Mouse (Mus musculus) gastrocnemius, postnatal 4 days (tissue): ENCODE results near the gene Pip5k1b. TPM values are rescaled to one million over a fixed set of nuclear protein-coding genes. Genes with fewer than 3 reads are reported as not detected.

Source experiments
- DNase-seq, 2 experiments: peaks; one replicate each; pipeline ENCODE4 v3.0.0; 2021 to 2022; ENCODE audit warnings: low spot score in 2 of 2, mixed read lengths in 2 of 2
- total RNA-seq, 2 experiments: library from RNA; stranded (reverse); gene quantifications; 2 replicates each; pipeline ENCODE4 v1.2.3; 2021

Gene Pip5k1b
- total RNA-seq, 2 experiments from 2014 or later = 1.7 to 1.9 TPM

DNA sequence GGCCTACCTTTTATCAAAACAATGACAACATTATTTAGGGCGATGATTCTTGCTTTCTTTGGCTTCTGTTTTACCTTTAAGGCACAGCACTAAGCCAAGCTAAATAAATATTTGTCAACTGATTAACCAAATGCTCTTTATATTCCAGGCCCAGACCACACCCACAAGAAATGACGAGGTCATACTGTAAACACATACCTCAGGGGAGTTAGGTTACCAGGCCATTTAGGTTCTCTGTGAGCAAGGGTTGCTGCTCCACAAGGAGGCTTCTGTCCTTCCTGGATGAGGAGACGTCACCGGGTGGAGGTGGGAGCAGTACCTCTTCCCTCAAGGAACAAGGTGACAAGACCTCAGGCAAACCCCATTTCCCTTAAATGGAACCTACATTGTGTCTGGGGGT is 128.4 kb downstream of the Pip5k1b start:
- DNase-seq = no peak

DNA sequence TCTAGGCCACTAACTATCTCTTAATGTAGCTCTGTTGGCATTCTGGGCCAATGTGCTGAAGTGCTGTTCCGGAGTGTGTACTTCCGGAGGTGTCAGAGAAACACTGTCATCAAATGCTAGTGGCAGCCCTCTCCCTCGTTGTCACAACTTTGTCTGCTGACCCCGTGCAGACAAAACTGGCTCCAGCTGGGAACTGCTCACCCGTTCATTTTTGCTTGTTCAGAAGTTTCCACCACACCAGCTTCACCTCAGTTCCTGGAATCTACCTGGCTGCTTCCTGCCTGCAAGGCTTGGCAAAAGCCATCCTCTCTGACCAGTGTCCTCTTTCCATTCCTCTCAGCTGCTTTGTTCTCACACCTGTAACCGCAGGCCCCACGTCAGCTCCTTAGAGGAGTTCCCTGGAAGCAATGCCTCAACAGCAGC is 128.9 kb downstream of the Pip5k1b start:
- DNase-seq = no peak

DNA sequence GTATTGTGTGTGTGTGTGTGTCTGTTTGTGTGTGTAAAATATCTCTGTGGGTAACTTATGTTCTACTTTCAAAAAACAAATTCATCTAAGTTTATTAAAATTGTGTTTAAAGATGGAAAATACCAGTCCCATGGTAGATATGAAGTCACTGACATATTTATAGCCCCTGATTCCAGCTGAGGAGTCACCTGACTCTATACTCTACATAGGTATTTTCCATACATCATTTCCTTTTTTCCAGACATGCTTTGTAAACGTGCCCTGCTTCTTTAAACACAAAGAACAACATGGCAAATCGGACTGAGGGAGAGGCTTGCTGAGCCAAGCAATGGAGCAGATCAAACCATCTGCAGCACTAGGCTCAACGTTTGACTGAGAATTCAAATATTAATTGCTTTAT is 137.6 kb downstream of the Pip5k1b start:
- DNase-seq = no peak

- no peak for DNase-seq
These were observed 138.0 kb downstream of the Pip5k1b start for GRCm38 (mm10) chr19:24417659-24418004.

GRCm38 (mm10) chr19:24416975-24417658 is 138.6 kb downstream of the Pip5k1b start:
- no peak for DNase-seq

DNA sequence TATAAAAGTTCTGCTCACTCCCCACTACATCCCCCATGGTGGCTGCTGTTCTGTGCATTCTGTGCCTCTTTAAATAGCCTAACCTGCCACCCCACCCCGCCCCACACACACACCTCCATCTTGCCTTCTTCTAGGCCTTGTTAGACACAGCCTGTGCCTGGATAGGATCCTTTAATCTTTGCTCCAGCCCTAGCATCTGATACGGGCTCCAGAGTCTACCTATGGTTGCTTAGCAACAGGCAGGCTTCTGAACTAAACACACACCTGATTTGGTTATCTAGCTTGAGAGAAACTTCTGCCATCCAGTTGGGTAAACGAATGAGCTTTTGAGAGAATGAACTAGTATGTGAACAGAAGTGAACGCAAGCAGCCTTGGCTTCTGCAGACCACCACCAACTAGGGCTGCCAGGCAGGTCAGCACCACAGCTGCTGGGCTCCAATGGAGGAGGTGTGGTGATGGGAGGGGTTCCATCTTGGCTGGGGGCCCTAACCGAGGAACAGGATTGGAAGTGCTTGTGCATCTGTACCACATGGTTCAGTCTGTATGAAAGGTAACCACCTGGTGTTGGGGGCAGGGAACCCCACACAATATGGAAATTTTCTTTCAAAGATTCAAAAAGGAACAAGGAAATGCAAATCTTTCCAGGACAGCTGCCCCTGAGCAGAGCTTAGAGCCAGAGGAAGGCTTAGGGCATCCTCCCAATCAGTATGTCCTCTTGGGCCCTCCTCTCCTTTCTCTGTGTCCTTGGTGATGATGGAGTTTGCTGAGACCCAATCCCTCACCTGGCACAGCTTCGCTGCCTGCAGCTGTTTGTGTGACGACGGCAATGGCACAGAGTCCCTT is 139.7 kb downstream of the Pip5k1b start:
- no peak for DNase-seq

- DNase-seq = no peak
These were observed 146.7 kb downstream of the Pip5k1b start for GRCm38 (mm10) chr19:24408863-24409564.

- no peak for DNase-seq
These were observed 151.0 kb downstream of the Pip5k1b start for GRCm38 (mm10) chr19:24404716-24405115.

GRCm38 (mm10) chr19:24403245-24403644 is 152.4 kb downstream of the Pip5k1b start:
- DNase-seq = no peak

DNA sequence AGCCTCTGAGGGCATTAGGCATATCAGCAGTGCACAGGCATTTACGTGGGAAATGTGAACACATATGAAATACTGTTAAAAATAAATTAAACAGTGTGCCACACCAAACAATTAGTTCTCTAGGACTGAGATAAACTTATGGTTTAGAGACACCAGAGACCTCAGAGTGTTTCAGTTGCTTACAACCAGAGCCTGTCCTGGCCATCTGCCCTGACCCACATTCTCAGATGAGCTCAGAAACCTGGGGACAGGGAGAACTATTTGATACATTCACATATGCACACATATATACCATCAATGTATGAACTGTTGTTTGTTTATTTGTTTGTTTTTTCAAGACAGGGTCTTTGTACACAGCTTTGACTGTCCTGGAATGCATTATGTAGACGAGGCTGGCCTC is 161.8 kb downstream of the Pip5k1b start:
- DNase-seq = no peak

GRCm38 (mm10) chr19:24391519-24392251 is 164.0 kb downstream of the Pip5k1b start:
- DNase-seq = no peak

DNA sequence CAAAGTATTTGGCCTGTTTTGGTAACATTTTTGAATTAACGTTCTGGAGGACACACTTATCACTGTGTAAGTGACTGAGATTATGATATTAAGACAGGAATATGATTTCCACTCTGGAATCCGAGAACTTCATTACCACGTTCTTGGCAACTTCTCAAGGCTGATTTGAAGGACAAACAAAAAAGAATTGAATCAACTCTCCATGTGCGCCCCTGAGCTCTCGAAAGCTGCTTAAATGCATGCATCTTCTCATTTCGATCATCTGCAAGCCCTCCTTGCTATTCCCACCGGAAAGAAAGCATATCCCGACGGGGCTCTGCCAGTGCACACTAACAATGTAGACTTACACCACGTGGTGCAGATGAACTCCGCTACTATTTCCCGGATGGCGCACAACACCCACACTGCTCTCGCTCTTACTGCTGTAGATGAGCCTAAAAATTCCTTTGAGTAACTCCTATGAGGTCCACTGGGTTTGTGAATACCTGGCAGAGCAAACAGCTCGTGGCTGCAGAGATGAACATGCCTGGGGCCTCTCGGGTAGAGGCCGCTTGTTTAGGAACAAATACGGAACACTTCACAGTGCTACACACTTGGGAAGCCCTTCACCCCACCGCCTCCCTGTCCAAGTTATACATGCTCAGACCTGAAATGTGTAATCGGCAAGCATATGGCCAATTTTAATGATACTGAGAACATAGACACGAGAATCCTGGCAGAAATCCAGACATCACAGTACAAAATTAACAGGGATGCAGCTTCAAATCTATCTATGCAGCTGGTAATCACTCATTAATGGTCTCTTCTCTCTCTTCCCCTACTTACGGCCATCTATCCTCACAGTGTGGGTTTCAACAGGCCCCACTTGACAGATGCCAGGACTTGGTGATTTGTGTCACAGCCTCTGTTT is 168.5 kb downstream of the Pip5k1b start:
- no peak for DNase-seq

DNA sequence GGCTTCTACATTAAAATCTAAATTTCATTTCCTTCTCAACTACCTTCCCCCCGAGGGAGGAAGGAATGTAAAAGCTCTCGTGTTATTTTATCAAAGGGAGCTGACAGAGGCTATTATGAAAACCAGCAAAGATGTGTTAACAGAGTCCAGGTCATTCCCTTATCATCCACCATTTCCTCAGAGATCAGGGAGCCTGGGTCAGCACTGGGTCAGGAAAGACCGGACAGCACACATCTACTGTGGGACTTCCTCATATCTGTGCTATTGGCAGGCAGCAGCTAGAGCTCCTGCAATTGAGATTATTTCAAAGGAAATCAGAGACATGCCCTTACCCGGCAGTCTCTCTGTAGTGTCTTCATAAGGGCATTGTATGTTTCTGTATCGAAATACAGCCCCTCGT is 177.2 kb downstream of the Pip5k1b start:
- DNase-seq = no peak

DNA sequence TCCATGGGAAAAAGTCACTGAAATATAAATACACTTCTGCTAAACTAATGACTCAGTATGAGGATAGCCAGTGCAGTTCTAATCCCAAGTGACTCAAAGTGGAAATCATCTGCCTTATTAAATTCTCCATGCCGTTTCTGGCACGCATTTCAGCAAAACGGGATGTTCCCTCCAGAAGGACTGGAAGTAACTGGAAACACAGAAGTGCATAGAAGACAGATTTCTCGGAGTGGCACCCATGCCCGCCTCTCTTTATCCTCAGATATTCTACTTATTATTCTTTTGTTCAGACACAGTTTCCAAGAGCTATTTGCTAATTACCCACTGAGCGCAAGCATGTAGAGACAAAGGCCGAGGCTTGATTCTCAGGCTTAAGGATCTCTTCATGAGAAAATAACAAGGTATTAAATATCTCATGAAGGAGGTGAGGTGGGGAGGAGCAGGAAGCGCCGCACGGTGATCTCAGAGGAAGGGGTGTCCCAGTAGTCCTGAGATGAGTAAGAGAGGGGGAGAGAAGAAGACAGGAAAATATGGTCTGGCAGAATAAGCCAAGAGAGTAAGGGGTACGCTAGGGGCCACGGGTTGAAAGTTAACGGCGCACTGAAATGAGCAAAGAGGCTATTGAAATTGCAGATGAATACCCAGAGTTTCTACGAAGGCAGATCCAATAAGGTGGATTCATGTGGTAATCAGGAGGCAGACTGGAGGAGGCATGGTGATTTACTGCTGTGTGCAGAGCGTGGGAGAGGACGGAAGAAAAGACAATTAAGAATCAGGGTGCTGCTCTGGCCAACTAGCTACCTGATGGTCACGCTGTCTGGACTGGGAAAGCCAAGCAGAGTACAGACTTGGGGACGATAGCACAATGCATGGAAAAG is 183.7 kb downstream of the Pip5k1b start:
- peak in 1 of 2 experiments; percentile 14 for DNase-seq

GRCm38 (mm10) chr19:24368419-24368818 is 187.3 kb downstream of the Pip5k1b start:
- no peak for DNase-seq

DNA sequence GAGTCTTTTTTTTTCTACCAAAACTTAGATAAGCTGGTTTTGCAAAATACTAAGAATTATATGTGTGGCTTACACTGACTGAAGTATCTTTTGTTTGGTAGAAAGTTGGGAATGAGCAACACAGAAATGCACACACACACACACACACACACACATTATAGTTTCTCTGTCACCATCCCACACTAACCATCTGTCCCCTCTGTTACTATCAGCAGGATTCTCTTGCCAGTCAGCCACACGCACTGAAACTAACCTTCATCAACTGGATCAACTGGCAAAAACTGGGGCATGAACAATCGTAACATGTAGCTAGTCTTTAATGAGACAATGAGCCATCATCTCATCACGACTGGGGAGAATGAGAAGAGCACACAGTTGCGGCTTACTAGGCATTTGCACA is 187.9 kb downstream of the Pip5k1b start:
- DNase-seq = no peak

- no peak for DNase-seq
These were observed 188.9 kb downstream of the Pip5k1b start for GRCm38 (mm10) chr19:24366747-24367146.

GRCm38 (mm10) chr19:24362626-24363321 is 192.9 kb downstream of the Pip5k1b start:
- DNase-seq = no peak

DNA sequence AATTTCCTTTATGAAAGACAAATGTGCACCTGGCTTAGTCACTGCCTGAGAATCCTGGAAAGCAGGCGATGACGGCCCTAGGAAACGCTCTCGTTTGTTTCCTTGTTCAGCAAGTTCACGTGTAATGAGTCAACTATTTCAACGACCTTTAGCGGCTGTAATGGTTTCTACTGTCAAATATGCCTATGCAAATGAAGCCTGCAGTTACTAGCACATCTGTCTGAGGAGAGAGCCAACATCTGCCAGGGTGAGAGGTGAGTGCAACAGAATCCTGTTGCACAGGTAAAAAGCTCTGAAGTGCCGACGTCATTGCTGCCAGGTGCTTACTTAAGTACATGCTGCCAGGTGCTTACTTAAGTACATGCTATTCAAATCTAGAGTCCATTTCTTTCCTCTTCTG is 196.4 kb downstream of the Pip5k1b start:
- DNase-seq = no peak
